Mouse (Mus musculus) frontal cortex, postnatal 14 days (tissue): ENCODE results near the gene 2310061I04Rik.
"Not testable (repeated sequence)": the region's sequence is repeated elsewhere in the genome, so short reads cannot be mapped to it uniquely, and the experiment has no call there.

Source experiments
- DNase-seq, 2 experiments: peaks; one replicate each; pipeline ENCODE4 v3.0.0; 2022; ENCODE audit warnings: low spot score in 2 of 2

The 2310061I04Rik gene

DNA sequence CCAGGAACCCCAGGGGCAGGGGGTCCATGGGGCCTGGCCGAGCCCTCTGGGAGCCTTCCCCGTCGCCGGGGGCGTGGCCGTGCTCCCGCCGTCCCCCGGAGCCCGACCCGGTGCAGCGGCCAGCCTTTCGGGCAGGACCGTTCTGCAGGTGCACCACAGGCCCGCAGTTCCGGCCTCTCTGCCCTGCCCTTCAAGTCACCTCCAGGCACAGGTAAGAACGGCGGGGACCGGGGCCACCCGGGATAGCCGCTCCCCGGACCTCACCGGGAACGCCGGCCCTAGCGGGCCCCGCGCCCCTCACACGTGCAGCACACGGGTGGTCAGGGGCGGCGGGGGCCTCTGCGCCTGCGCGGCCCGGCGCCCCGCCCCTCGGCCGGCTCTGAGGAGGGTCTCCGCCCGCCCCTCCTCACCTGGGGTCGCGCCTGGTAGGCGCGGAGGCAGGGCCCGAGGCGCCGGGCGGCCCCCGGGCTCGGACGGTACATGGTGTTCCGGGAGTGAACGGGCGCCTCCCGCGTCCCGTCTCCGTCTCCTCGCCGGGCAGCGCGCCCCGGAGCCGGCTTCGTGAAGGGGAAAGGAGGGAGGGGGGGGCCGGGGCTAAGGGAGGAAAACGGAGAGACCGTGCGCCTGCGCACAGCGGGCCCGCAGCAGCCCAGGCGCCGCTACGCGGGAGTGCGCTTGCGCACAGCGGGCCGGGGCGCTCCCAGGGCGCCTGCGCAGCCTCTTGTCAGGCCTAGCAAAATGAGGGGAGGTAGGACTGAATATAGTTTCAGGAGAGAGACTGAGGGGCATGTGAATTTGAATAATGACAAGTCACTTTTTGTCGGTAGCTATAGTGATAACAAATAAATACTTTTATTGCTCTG is at the start of gene 2310061I04Rik:
Gene 2310061I04Rik (minus strand): TSS at position 651 of the 863 bp plus-strand sequence.
- DNase-seq: peak; percentile 82 to 84

DNA sequence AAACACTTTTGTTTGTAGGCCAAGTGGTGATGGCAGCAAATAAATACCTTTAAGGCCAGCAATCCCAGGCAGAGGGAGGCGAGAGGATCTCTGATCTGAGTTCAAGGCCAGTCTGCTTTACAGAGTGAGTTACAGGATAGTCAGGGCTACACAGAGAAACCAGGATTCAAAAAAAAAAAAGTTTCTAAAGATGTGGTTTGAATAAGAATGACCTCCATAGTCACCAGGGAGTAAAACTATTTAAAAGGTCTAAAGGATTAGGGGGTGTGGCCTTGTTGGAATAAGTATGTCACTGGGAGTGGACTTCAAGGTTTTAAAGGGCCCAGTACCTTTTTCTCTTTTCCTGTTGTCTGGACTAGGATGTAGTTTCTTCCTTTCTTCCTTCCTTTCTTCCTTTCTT is 42.7 kb upstream of the 2310061I04Rik start:
- DNase-seq: no peak

DNA sequence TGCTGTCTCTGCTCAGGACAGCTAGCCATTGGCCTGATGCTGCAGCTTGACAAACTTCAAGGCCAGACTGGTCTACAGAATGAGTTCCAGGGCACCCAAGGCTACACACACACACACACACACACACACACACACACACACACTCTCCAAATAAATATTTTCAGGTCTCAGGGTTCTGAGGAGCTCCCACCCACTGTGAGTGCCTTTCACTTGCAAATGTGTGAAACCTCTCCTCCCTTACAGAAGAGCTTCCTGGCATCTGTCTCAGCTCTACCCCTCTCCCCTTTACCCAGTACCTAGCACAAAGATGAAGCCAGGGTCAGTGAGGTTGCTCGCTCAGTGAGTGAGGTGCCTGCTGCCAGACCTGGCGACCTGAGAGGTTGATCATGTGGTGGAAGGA is 41.9 kb upstream of the 2310061I04Rik start:
- DNase-seq: no peak

DNA sequence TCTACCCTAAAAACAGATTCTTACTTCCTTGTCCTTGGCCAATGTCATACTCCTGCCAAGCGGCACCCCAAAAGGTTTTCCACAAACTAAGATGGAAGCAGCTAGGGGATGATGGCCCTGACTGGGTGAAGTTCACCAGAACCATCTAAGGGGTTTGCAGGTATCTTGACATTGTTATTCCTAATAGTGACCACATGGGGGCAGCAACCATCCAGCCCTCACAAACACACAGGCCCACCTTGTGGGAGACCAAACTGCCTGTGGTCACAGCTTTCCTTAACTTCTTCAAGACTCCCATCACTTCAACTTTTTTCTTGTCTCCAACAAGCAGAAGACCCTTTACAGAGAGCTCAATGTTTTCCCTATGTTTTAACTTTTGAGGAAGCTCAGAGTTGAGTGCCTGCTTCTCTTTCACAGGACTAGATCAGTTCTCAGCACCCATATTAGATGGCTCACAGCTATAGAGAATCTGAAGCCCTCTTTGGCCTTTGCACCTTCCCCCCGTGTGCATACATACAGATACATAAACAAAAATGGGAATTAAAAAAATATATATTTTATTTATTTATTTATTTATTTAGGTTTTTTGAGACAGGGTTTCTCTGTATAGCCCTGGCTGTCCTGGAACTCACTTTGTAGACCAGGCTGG is 40.6 kb upstream of the 2310061I04Rik start:
- DNase-seq: no peak

DNA sequence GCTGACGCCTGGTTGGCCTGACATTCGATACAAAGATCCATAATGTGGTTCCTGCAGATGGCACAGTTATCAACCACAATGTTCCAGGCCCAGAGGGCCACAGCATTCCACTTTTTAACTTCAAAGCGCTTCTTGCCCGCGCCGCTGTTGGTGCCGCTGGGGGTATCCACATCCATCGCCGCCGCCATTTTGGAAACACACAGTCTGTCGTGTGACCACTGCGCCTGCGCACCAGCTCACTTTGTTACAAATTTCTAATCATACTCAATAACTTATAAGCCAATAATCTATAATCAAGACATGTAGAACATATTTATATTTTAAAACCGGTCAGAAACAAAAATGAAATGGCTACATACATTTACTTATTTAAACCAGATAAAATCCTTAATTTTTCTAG is 38.5 kb upstream of the 2310061I04Rik start:
- DNase-seq: not testable (repeated sequence)

DNA sequence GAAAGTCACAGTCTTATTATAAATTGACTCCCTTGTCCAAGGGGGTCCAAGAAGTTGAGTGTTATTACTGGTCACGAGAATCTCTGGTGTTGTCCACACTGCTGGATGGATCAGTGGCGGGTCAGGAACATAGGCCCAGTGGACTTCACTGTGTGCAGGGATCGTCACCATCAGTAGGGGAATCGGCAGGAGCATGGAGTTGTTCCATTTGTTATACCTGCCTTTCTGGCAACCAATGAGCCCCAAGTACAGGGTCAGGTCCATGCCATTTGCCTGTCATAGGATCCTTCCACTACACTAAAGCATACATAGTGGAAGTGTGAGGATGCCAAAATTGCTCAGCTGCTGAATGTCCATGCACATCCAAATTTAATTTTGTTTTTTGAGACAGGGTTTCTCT is 35.4 kb upstream of the 2310061I04Rik start:
- DNase-seq: no peak

DNA sequence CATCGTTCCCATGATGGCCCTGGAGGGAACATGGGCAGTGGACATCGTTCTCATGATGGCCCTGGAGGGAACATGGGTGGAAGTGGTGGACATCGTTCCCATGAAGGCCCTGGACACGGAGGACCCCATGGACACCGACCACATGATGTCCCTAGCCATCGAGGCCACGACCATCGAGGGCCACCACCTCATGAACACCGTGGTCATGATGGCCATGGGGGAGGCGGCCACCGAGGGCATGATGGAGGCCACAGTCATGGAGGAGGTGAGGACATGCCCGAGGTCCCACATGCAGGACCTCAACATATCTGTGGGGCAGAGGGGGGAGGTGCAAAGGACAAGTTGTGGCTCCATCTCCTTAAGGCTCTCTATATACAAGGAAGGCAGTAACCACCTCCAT is 33.4 kb upstream of the 2310061I04Rik start:
- no peak for DNase-seq

DNA sequence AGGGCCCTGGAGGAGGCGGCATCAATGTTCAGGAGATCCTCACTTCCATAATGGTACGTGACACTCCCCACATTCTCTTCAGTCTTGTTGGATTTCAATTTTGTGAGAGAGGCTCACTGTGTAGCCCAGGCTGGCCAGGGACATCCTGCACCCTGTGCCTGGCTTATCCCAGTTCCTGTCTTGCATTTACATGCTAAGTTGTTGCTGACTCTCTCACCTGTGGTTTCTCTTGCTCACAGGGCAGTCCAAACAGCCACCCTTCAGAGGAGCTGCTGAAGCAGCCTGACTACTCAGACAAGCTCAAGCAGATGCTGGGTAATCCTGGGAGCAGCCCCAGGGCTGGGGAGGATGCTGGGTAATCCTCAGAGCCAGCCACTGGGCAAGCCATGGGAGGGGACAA is 32.3 kb upstream of the 2310061I04Rik start:
- no peak for DNase-seq

DNA sequence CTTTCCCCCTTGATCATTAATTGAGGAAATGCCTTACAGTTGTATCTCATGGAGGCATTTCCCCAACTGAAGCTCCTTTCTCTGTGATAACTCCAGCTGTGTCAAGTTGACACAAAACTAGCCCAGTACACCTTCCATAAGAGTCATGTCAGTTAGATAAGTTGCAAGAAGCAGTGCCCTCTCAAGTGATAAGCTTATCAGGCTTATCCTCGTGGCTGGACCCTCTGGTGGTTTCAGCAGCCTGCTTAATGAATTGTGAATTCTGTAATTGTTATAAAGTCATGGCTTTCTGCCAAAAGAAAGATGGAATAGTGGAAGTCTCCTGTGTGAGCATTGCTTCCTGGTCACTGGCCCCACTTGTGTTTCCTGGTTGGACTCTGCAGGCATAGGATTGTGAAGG is 30.2 kb upstream of the 2310061I04Rik start:
- DNase-seq: no peak

DNA sequence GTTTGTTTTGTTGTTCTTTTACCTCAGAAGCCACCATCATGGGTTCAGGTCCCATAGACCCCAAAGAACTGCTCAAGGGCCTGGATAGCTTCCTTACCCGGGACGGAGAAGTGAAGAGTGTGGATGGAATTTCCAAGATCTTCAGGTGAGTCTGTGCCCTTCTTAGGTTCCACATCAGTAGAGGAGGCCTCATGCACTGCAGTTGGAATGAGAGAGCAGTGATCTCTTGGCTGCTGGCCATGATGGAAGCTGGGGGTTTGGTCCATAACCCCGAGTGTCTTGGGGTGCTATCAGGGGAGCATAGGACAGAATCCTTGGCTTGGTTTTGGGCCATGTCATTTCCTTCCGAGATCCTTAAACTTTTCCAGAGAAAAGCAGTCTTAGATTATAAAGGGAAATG is 26.1 kb upstream of the 2310061I04Rik start:
- DNase-seq: no peak

DNA sequence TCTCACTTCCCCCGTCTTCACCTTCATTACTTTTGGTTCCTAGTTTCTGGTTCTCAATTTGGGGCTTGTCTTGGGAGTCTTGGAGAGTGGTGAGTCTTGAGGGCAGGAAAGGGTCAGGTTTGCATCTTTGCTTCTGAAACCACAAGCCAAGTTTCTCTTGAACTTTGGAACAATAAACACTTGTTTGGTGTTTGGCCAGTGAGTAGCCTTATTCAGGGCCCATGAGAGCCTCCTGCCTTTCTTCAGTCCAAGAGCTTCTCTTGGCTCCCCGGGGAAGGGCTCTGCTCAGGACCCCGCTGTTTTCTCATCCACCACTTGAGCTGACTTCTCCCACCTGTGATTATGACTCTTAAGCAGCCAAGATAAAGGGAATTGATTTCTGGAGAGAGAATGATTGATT is 25.3 kb upstream of the 2310061I04Rik start:
- no peak for DNase-seq

DNA sequence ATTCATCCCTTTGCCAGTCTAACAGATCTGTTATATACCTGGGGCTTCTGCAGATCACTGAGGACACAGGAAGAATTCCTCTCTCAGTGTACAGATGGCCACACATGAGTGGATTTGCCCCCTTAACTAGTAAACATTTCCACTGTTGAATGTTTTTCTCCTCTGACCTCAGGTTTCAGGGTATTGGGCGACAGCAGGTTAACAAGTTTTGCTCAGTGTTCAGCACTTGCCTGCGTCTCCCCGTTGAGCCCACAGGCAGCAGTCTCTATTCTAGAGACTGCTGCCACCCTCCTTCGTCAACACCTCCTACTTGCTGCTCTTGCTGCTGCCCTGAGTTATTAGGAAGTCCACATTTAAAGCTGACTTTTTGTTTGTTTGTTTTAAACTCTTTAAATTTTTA is 24.5 kb upstream of the 2310061I04Rik start:
- no peak for DNase-seq

DNA sequence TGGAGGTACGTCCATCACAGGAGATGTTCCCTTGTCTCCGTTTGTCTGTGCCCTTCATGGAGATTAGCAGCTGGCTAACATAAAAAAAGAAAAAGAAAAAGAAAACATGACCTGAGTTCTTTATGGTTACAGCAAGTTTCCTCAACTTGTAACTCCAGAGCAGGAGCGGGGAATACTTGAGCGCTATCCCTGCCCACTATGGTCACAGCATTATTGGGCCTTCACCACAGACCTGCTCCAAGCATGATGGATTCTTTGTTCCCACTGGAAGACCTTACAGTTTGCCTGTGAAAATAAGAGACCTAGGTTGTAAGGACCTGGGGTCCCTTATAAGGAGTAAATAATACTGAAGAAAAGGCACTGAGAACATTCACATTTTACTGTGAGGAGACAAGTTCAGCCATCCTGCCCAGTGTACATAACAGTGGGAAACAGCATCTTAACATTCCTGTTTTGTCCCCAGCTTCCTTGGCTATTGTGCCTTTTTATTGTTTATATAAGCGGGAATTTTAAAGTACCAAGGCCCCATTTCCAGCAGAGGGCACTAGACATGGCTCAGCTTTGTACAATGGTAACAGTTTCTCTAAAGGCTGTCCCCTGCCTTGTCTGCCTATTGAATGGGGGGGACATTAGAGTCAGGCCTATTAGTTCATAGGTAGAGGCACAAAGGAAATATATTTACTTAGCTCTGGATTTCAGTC is 23.8 kb upstream of the 2310061I04Rik start:
- DNase-seq: no peak

DNA sequence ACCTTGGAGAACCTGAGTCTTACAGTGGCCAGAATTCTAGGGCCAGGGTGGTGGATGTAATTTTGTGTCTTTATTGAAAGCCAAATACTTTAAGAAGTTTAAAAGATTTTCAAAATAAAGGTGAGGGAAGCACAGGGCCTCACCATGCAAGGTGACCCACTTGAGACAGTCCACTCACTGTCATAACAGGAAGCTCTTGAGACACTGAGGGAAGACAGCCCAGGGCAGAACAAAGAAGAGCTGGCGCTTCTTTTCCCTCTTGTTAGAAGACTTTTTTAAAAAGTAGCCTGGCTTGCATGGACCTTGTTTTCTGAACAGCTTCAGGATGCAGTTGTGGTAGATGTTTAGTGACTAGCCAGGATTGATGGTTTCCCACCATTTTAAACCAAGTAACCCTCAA is 23.2 kb upstream of the 2310061I04Rik start:
- no peak for DNase-seq

DNA sequence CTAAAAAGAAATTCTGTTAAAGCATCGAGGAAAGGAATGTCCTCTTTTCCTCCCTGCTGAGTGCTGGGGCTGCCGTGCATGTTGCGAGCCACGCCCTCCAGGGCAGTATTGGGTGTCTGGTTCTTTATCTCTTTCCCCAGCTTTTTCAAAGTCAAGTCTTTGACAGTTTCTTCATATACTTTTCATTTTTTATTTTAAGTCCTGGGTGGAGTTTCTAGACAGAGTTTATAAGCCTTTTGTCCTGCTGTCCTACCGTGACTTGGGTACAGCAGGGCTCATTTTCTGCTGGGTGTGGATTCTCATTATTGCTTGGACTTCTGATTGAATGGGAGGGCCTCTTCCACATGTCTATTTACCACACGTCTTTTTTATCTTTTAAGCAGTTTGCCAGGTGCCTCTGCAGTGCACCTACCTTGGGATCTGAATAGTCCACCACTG is 22.7 kb upstream of the 2310061I04Rik start:
- DNase-seq: no peak

DNA sequence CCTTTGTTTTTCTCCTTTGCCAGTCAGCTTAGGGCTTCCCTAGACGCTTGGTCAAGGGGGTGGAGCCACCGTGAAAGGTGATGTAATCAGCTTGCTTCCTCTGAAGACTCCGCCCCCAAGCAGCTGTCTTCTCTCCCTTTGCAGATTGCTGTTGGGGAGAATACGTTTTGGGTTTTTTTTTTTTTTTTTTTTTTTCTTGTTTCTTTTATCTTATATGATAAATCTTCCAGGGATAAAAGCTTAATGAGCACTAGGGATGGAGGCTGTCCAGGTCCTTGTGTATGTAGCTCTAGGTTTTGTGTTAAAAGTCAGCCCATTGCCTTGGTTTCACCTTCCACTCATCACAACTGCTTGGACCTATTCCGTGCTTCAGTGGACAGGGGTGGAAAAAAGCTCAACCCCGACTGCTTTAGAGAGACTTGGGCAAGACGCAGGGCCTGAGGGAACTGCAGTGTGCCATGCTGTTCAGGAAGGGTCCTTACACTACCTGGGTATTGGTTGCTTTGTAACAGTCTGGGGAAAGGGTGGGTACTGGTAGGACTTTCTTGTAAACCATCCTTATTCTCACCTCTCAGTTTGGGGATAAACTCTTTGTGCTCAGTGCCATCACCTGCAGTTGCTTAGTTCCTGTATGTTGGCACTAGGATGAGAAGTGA is 22.0 kb upstream of the 2310061I04Rik start:
- DNase-seq: peak; percentile 92

DNA sequence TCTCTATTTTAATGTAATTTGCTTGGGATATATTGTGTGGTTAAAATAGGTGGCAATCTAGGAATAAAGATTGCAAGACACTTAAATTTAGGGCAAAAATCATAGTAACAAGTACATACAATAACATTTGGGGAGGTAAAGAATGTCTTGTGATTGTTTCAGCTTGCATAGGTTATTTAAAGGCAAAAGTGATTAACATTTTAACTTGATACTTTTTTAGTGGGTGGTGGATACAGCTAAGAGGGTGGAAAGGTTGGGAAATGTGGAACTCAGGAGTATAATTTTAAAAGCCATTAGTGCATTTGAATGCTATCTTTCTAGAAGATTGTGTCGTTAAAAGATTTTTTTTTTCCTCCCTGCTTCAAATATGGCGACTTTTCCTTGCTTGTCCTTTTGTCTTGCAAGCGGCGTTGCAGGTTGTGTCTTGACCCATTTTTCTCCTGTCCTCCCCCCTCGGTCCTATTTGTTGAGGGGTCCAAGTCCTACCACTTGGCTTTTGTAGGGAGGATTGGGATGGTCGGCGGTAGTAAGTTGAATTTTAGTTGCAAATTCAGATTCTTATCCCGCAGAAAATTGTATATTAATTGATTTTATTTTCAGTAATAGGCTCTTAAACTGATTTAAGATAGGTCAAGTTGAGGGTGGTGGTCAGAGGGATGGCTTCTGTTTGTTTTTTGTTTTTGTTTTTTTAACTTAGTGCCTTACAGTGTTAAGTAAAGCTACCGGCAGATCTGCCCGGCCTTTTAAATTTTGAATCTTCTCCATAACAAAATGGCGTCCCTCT is 21.2 kb upstream of the 2310061I04Rik start:
- DNase-seq: no peak

DNA sequence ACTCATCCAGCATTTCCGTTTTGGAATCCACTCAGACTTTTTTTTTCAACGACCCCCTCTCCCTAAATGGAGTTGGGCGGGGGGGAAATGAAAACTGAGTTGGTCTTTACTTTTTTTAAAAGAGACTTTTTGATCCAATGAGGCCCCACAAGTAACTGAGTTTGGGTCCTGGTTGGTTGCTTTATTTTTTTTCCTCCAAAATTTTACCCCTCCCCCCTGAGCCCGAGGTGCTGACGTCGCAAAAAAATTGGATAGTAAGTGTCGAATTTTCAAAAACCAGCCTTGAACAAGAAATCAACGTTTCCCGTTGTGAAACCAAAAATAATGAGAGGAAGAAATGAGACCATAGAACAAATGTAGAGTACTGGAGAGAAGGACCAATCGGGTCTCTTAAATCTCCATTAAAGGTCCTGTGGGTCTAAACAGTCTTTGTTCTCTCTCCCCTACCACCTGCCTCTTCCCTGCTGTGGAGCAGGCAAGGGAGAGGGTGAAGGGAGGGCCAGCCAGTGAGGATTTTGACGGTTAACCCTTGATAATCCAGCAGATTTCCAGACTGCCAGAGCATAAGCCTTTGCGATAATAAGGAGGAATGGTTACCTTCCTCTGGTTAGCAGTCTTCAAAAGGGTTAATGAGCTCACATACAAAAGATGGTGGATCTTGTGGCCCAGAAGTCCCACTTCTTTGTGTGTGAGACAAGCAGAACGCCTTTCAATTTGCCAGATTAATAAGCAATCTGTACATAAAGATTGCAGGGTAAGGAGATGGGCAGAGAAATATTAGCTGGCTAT is 20.4 kb upstream of the 2310061I04Rik start:
- DNase-seq: peak in 1 of 2 experiments; percentile 68

DNA sequence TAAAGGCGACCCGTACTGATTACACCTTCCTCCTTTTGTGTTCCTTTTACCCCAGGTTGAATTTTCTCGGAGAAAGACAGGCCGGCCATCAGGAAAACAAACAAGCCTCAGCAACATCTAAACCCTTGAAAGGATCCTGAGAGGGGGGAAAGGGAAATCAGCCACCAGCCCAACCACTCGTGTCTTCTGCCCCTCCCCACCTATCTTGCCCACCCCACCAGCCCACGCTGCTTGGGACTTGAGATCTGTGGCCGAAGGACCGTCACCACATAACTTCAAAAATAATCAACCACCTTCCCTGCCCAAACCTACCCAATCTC is 19.9 kb upstream of the 2310061I04Rik start:
- DNase-seq: no peak

DNA sequence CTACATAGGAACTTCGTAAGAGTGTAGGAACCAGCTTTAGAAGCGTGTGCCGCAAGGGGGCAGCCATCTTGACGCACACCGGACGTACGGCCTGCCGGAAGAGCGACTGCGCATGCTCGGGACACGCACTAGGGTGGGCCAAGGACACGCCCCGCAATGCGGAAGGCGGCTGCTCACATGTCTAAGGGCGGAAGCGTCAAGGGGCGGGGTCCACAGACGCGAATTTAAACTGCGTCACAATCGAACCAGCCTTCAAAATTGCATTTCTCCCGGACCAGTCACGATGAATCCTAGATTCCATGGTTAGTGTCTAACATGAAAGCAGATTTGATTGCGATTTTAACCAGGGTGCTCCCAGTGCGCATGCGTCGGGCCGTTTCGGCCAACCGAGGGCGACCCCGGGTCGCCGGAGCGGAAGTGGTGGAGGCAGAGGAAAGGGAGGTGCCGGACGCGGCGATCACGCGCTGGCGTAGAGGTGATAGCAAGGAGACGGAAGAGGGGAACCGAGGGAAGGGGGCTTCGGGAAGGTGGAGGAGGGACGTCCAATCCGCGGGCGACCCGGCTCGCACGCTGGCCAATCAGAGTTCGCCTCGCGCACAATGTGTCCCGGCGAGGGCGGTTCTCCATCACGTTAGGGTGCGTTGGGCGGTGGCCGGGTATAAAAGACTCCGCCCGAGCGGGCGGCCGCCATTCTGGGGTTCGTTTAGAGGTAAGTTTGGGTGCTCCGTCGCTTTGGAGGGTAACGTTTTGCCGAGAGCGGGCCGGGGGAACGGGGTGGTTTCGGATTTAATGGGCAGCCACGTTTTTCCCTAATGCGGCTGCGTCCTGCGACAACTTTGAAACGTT is 19.3 kb upstream of the 2310061I04Rik start, which contains the start of the genes Mrps18b and Ppp1r10:
Gene Mrps18b (minus strand): TSS at position 93 of the 846 bp plus-strand sequence.
Gene Ppp1r10 (plus strand): TSS at position 138 of the 846 bp plus-strand sequence.
- peak; percentile 99 for DNase-seq
